14 mouse cellular contexts compared by ENCODE assay signal in the genomic region with DNA sequence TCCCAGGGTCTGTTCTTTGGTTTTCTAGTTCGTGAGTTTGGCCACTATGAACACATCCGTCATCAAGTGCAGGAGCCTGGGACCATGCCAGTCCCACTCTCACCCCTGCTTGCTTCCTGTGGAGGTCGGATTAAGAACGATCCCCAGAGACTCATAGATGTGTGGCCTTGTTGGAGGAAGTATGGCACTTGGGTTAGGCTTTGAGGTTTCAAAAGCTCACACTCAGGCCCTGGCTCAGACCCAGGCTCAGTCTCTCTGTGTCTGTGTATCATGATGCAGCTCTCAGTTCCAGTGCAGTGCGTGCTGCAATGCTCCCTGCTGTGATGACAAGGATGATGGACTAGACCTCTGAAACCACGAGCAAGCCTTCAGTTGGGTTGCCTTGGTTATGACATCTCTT. TPM values are rescaled to one million over a fixed set of nuclear protein-coding genes. Genes with fewer than 3 reads are reported as not detected.
A peak's percentile ranks its signal among the peaks of the same experiment; 100 is the strongest.
DNase-seq lines count a peak whose midpoint lies in the region; ATAC-seq and TF ChIP-seq lines count a peak whose summit lies in the region.
"Had no signal": no experiment of that assay in that cellular context is flagged by ENCODE, and none has a peak within 500 bp of the region (broad histone marks: within the 10 kb centered on the region; RNA-seq: fewer than 3 reads in every experiment).

No protein-coding gene starts in this region.

- TF ChIP-seq EP300 in liver, postnatal 0 days (IDR thresholded peaks at IDR 0.05; ENCODE audit: low read depth) = no peak
- no peak for TF ChIP-seq EP300 in CH12.LX (IDR thresholded peaks at IDR 0.05; ENCODE audit: low read length)

- TF ChIP-seq CTCF in liver, postnatal 0 days (IDR thresholded peaks at IDR 0.05; ENCODE audit: low read depth) = no peak
- no peak for TF ChIP-seq CTCF in CH12.LX (conservative IDR thresholded peaks at IDR 0.05 in 1 of 2, IDR thresholded peaks at IDR 0.05 in 1 of 2; ENCODE audit: low read depth in 2 of 2, low read length in 2 of 2)

- no peak overlapping the region for H3K4me3 ChIP-seq in liver, postnatal 0 days (ENCODE audit: low read depth, low read length)
- no peak overlapping the region for H3K4me3 ChIP-seq in CH12.LX (replicated peaks in 1 of 3; ENCODE audit: low read depth in 2 of 3, low read length in 2 of 3, poor library complexity in 1 of 3)
- H3K4me3 ChIP-seq: embryonic facial prominence, embryonic 12.5 days; forebrain, embryonic 10.5 days; kidney, embryonic 15.5 days had no signal

- no peak; the same call in 1 of the 2 replicates for ATAC-seq in liver, postnatal 0 days
- peak; percentile 72 for ATAC-seq in megakaryocyte progenitor cell, adult 5-6 weeks (replicated peaks; ENCODE audit: poor library complexity)

- no peaks in the 10 kb centered on the region for H3K36me3 ChIP-seq in liver, postnatal 0 days (replicated peaks; ENCODE audit: insufficient read depth, low read length)
- no peaks in the 10 kb centered on the region for H3K36me3 ChIP-seq in CH12.LX (replicated peaks in 1 of 2; ENCODE audit: control insufficient read depth in 1 of 2, insufficient read depth in 1 of 2, low read length in 1 of 2)
- H3K36me3 ChIP-seq: embryonic facial prominence, embryonic 12.5 days; forebrain, embryonic 10.5 days; kidney, embryonic 15.5 days had no signal

- WGBS in liver, postnatal 0 days (ENCODE audit: insufficient replicate concordance) = 42% methylated on average over 6 of the region's 6 CpGs

- peaks cover 30% of the 10 kb centered on the region for H3K4me1 ChIP-seq in liver, postnatal 0 days (ENCODE audit: insufficient read depth)
- peaks cover 7 to 29% of the 10 kb centered on the region in 2 experiments for H3K4me1 ChIP-seq in CH12.LX (ENCODE audit: control insufficient read depth in 1 of 2, insufficient read depth in 2 of 2)

- H3K9me3 ChIP-seq in liver, postnatal 0 days (ENCODE audit: low read length) = no peaks in the 10 kb centered on the region
- H3K9me3 ChIP-seq in CH12.LX (replicated peaks; ENCODE audit: low read length) = peaks cover 2% of the 10 kb centered on the region
- H3K9me3 ChIP-seq: embryonic facial prominence, embryonic 12.5 days; forebrain, embryonic 10.5 days; kidney, embryonic 15.5 days had no signal

- in situ Hi-C loops in CH12.LX (cut with MboI; ENCODE audit: low pct_ligation_motif_present, low pct_unique_long_range_greater_than_20kb, low sequenced_read_pairs) = loop anchor here (5.0 kb wide), 4 partner anchors 42 to 222 kb away; no protein-coding TSS in a partner anchor

- no peaks in the 10 kb centered on the region for H3K79me2 ChIP-seq in CH12.LX (replicated peaks; ENCODE audit: control insufficient read depth, extremely low read depth, insufficient read depth, poor library complexity, severe bottlenecking)

- peak overlapping the region; percentile 19; the same call in 1 of the 2 replicates for H3K27ac ChIP-seq in liver, postnatal 0 days (ENCODE audit: low read depth)
- H3K27ac ChIP-seq in CH12.LX (ENCODE audit: insufficient read depth, low read depth) = no peak overlapping the region
- H3K27ac ChIP-seq: embryonic facial prominence, embryonic 12.5 days; forebrain, embryonic 10.5 days; kidney, embryonic 15.5 days had no signal

- no peak overlapping the region for H3K4me2 ChIP-seq in liver, postnatal 0 days (ENCODE audit: low read depth, low read length)
- H3K4me2 ChIP-seq in CH12.LX (ENCODE audit: insufficient read depth, low read depth, poor library complexity, severe bottlenecking) = no peak overlapping the region
- H3K4me2 ChIP-seq: embryonic facial prominence, embryonic 12.5 days; kidney, embryonic 15.5 days had no signal

- no peak overlapping the region for H3K9ac ChIP-seq in liver, postnatal 0 days (replicated peaks)
- H3K9ac ChIP-seq in CH12.LX (ENCODE audit: insufficient read depth, low read depth) = no peak overlapping the region
- H3K9ac ChIP-seq: embryonic facial prominence, embryonic 12.5 days; kidney, embryonic 15.5 days had no signal

- no peak for TF ChIP-seq POLR2A in CH12.LX (IDR thresholded peaks at IDR 0.05; ENCODE audit: low read depth, low read length)

- intact Hi-C loops in gastrocnemius, postnatal 14 days (cut with DNase I; ENCODE audit: low total_unique reads) = no loop called here

- dilution Hi-C loops in CH12.LX (cut with MboI; ENCODE audit: extremely low pct_ligation_motif_present, extremely low pct_unique_long_range_greater_than_20kb, low sequenced_read_pairs) = no loop called here

- H3K27me3 ChIP-seq in liver, postnatal 0 days (ENCODE audit: insufficient read depth, low read length) = no peaks in the 10 kb centered on the region
- peaks cover 2% of the 10 kb centered on the region for H3K27me3 ChIP-seq in CH12.LX (replicated peaks)
- H3K27me3 ChIP-seq: embryonic facial prominence, embryonic 12.5 days had no signal

- no peak for TF ChIP-seq RAD21 in CH12.LX (IDR thresholded peaks at IDR 0.05; ENCODE audit: low read depth, low read length)

- no peak for DNase-seq in liver, postnatal 0 days
- DNase-seq in liver (no peak), CH12.LX (ENCODE audit: extremely low read depth) (peak; percentile 22)
- peak; percentile 77 for DNase-seq in adrenal gland, postnatal 14 days
- no peak for DNase-seq in ovary, postnatal 10 days (ENCODE audit: low spot score)
- no peak for DNase-seq in gastrocnemius, postnatal 14 days
- DNase-seq: cerebellum, postnatal 10 days; thymus, postnatal 36 days had no signal

TF ChIP-seq in CH12.LX, 34 proteins besides CTCF, POLR2A, EP300 and RAD21:
- TF ChIP-seq TBP (conservative IDR thresholded peaks at IDR 0.05; ENCODE audit: low read depth, low read length) (no peak), NELFE (IDR thresholded peaks at IDR 0.05; ENCODE audit: low read depth, low read length) (no peak), MXI1 (IDR thresholded peaks at IDR 0.05; ENCODE audit: low read depth, low read length) (no peak), TCF12 (IDR thresholded peaks at IDR 0.05; ENCODE audit: low read depth, low read length) (no peak), RCOR1 (conservative IDR thresholded peaks at IDR 0.05; ENCODE audit: low read depth, low read length) (no peak), SMC3 (IDR thresholded peaks at IDR 0.05; ENCODE audit: low read depth, low read length) (no peak), HCFC1 (IDR thresholded peaks at IDR 0.05; ENCODE audit: low read depth, low read length) (no peak), MEF2A (IDR thresholded peaks at IDR 0.05; ENCODE audit: borderline replicate concordance, low read depth, low read length) (no peak), JUND (conservative IDR thresholded peaks at IDR 0.05; ENCODE audit: low read depth, low read length) (no peak), ZNF384 (IDR thresholded peaks at IDR 0.05; ENCODE audit: low read depth, low read length) (no peak)
TF ChIP-seq in CH12.LX: peak in this region for 0.

RNA-seq across cellular contexts. Expression of gene Spocd1, which starts 4.4 kb away (rescaled TPM):
- polyA plus RNA-seq in liver, postnatal 0 days (2015; fragmentation: Nextera tagmentation; extraction: Ambion mirVana) = not detected in 2 replicates
- total RNA-seq in CH12.LX (2012; rRNA removed) (0.04 TPM in 2 replicates), CH12.LX (2014; rRNA removed) (0.07 TPM in 1 of 2 replicates, not detected in the other)
- polyA plus RNA-seq in CH12.LX (2012; ENCODE audit: insufficient read length, low read depth) = 0.08 TPM in 1 of 2 replicates, not detected in the other
- 0.19 and 0.30 TPM in 2 replicates for total RNA-seq in adrenal gland, postnatal 14 days (2021)
- total RNA-seq in megakaryocyte progenitor cell, adult 5-6 weeks (2015) = 0.05 and 0.49 TPM in 2 replicates
- 0.04 and 0.81 TPM in 2 replicates for total RNA-seq in megakaryocyte progenitor cell, adult 5-6 weeks (2017)
- not detected for total RNA-seq in gastrocnemius, postnatal 14 days (2021)
- total RNA-seq: heart, postnatal 14 days; liver, adult 2 months had no signal
- polyA plus RNA-seq: forebrain, embryonic 10.5 days; kidney, embryonic 15.5 days; liver, adult 2 months had no signal

RNA-seq across cellular contexts. Expression of gene Adgrb2, which starts 60.0 kb away (rescaled TPM):
- polyA plus RNA-seq in liver, postnatal 0 days (2015; fragmentation: Nextera tagmentation; extraction: Ambion mirVana) = not detected in 2 replicates
- total RNA-seq in CH12.LX (2012; rRNA removed) = 0.04 and 0.08 TPM in 2 replicates
- not detected in 2 replicates for total RNA-seq in CH12.LX (2014; rRNA removed)
- not detected in 2 replicates for polyA plus RNA-seq in CH12.LX (2012; ENCODE audit: insufficient read length, low read depth)
- total RNA-seq in adrenal gland, postnatal 14 days (2021) = 16.0 and 17.3 TPM in 2 replicates
- not detected in 2 replicates for total RNA-seq in megakaryocyte progenitor cell, adult 5-6 weeks (2015)
- total RNA-seq in megakaryocyte progenitor cell, adult 5-6 weeks (2017) = 0.41 TPM in 1 of 2 replicates, not detected in the other
- total RNA-seq in gastrocnemius, postnatal 14 days (2021) = 1 to 10 TPM; 1.0 to 1.5 TPM
- total RNA-seq: liver, adult 2 months had no signal

Comparison
In these comparisons a context has a peak if more than half of its experiments do, and no peak if none do; other contexts are left out.
1. DNase-seq: peak in CH12.LX (single experiment) and adrenal gland, postnatal 14 days (single experiment); none in liver, postnatal 0 days (single experiment), liver (single experiment), ovary, postnatal 10 days (single experiment) and gastrocnemius, postnatal 14 days (single experiment).